Mouse (Mus musculus) neural tube, embryonic 11.5 days (tissue): ENCODE results near the gene Fam207a. TPM values are rescaled to one million over a fixed set of nuclear protein-coding genes. Genes with fewer than 3 reads are reported as not detected.
A peak's percentile ranks its signal among the peaks of the same experiment; 100 is the strongest.

Source experiments
- ATAC-seq: fragments of 200-750 bp; cut with Nextera tagmentation; 2 replicates; pipeline ENCODE4 v1.8.0; 2017; ENCODE audit warnings: moderate number of reproducible peaks, mild to moderate bottlenecking, moderate TSS enrichment, moderate library complexity; ENCODE audit not compliant: insufficient read depth, low FRiP score, low TSS enrichment
- DNase-seq: peaks from one replicate; pipeline ENCODE4 v3.0.0-alpha.2; 2015; ENCODE audit warnings: low spot score
- H3K27ac ChIP-seq: fragments of 300-500 bp; sonication (generic); 2 replicates; pipeline ENCODE4 v1.5.1; 2014; ENCODE audit warnings: low read depth, mild to moderate bottlenecking, low read length
- H3K27me3 ChIP-seq: fragments of 300-500 bp; sonication (generic); 2 replicates; pipeline ENCODE4 v1.6.1; 2014; ENCODE audit warnings: mild to moderate bottlenecking, low read length, mixed read lengths; ENCODE audit not compliant: control insufficient read depth, insufficient read depth
- H3K36me3 ChIP-seq: fragments of 300-500 bp; sonication (generic); 2 replicates; pipeline ENCODE4 v1.6.1; 2014; ENCODE audit warnings: mild to moderate bottlenecking, low read length, moderate library complexity, mixed read lengths; ENCODE audit not compliant: control insufficient read depth, insufficient read depth
- H3K4me1 ChIP-seq: fragments of 300-500 bp; sonication (generic); 2 replicates; pipeline ENCODE4 v1.6.1; 2014; ENCODE audit warnings: low read length, mixed read lengths; ENCODE audit not compliant: control insufficient read depth, insufficient read depth
- H3K4me2 ChIP-seq: fragments of 300-500 bp; sonication (generic); 2 replicates; pipeline ENCODE4 v1.6.1; 2014; ENCODE audit warnings: low read depth, mild to moderate bottlenecking, moderate library complexity
- H3K4me3 ChIP-seq: fragments of 300-500 bp; sonication (generic); 2 replicates; pipeline ENCODE4 v1.5.1; 2014; ENCODE audit warnings: low read depth, low read length
- H3K9ac ChIP-seq: fragments of 300-500 bp; sonication (generic); 2 replicates; pipeline ENCODE4 v1.6.1; 2014; ENCODE audit warnings: mild to moderate bottlenecking, low read length
- H3K9me3 ChIP-seq: fragments of 300-500 bp; sonication (generic); 2 replicates; pipeline ENCODE4 v1.6.1; 2016; ENCODE audit warnings: low read length; ENCODE audit not compliant: control insufficient read depth
- WGBS: fragments of 180-500 bp; shearing (Covaris S2); extraction: QIAGEN DNeasy Blood & Tissue Kit; methylation state at CpG from one replicate; pipeline ENCODE4 v1.1.7; 2014; 5-methylcytosine and 5-hydroxymethylcytosine counted together
- polyA plus RNA-seq: library from polyadenylated mRNA; unstranded; fragments of >200 nt; fragmentation: Nextera tagmentation; extraction: Ambion mirVana; gene quantifications from 2 replicates; pipeline ENCODE4 v1.2.1, GENCODE M21; 2014

Fam207a gene
- polyA plus RNA-seq = 45.7 and 49.0 TPM in 2 replicates

DNA sequence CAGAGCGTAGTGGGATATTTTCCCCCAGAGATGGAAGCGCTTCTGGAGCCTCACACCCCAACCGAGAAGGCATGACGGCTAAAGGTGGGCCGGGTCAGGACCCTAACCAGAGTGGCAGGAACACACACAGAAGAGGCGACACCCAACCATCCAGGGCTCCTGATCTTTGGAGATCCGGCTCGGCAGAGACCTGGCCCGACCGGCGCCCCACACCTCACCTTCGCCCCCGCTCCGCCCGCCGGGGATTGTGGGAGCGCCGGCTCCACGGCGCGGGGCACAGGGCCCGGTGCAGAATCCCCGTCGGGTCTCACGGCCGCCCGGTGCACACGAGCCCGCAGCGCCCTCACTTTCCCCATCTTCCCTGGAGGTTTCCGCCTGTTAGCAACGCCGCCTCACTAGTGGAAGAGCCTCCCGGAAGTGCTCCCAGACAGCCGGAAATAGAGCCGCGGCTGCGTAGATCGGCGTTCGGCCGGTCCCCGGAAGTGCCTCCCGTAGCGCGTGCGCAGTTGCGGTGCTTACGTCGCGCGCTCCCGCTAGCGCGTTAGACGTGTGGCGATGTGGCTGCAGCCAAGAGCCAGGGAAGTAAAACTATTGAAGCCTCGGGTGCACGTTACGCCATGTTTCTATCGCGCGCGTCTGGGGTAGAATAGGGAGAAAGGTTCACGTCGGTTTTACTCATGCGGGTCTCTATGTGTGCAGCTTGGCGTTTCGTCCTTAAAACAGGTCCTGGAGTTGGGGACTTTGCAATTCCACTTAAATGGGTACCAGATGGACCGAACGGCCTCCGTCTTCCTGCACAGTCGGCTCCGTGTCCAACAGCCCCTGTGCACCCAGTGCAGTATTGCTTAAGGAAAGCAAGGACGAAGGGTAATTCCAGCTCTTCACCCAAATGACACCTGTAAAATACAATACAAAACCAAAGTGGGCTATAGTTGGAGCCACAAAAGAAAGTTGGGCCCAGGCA, at the start of gene Fam207a:
Gene Fam207a, minus strand, starts transcription at position 401 of the 964 bp plus-strand sequence.
- WGBS = 1% methylated on average over 75 of the region's 75 CpGs
- Histone ChIP-seq H3K27ac (peak within 1 kb of the TSS; percentile 39; the same call in 1 of the 2 replicates), H3K36me3 (peaks cover 8% of the 10 kb centered on the region), H3K4me1 (peaks cover 14% of the 10 kb centered on the region), H3K4me2 (peak within 1 kb of the TSS; percentile 76), H3K27me3 (no peaks in the 10 kb centered on the region), H3K9ac (peak within 1 kb of the TSS; percentile 88), H3K9me3 (no peaks in the 10 kb centered on the region), H3K4me3 (peak within 1 kb of the TSS; percentile 94)
- ATAC-seq (peak; percentile 85), DNase-seq (peak; percentile 95)

DNA sequence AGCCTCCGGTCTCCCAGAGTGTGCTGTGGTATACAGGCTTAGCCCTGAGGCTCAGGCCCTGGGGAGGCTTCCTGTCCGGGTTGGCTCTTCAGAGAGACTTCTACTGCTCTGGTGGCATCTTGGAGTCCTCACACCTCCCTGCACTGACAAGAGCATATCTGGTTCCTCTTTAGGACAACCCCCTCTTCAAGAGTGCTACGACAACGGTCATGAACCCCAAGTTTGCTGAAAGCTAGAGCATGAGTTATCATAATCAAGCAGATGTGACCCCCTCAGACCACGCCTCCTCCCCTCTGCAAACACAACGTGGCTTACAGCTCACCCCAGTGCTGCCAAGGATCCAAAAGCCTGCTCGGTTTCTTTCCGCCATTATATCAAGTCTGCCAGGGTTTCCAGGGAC, 49.4 kb upstream of the Fam207a start:
- 90% methylated on average over 8 of the region's 8 CpGs for WGBS
- Histone ChIP-seq H3K4me2 (no peak overlapping the region), H3K4me3 (no peak overlapping the region), H3K27ac (no peak overlapping the region), H3K4me1 (no peaks in the 10 kb centered on the region), H3K9me3 (no peaks in the 10 kb centered on the region), H3K9ac (no peak overlapping the region), H3K36me3 (no peaks in the 10 kb centered on the region), H3K27me3 (no peaks in the 10 kb centered on the region)
- ATAC-seq (no peak), DNase-seq (no peak)

DNA sequence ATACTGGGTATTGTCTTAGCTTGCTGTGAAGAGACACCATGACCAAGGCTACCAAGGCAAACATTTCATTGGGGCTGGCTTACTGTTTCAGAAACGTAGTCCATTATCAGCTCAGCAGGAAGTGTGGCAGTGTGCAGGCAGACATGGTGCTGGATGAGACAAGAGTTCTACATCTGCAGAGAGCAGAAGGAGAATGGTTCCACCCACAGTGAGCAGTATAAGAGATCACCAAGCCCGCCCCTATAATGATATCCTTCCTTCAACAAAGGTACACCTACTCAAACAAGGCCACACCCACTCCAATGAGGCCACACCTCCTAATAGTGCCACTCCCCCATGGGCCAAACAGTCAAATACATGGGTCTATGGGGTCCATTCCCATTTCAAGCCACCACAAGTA, 45.9 kb upstream of the Fam207a start:
- 72% methylated on average over 2 of the region's 2 CpGs for WGBS
- no peak overlapping the region for H3K4me2 ChIP-seq
- H3K4me1 ChIP-seq = no peaks in the 10 kb centered on the region
- H3K9me3 ChIP-seq = no peaks in the 10 kb centered on the region
- no peaks in the 10 kb centered on the region for H3K36me3 ChIP-seq
- no peak overlapping the region for H3K4me3 ChIP-seq
- no peaks in the 10 kb centered on the region for H3K27me3 ChIP-seq
- no peak for DNase-seq
- H3K27ac ChIP-seq = no peak overlapping the region
- ATAC-seq = no peak
- no peak overlapping the region for H3K9ac ChIP-seq

DNA sequence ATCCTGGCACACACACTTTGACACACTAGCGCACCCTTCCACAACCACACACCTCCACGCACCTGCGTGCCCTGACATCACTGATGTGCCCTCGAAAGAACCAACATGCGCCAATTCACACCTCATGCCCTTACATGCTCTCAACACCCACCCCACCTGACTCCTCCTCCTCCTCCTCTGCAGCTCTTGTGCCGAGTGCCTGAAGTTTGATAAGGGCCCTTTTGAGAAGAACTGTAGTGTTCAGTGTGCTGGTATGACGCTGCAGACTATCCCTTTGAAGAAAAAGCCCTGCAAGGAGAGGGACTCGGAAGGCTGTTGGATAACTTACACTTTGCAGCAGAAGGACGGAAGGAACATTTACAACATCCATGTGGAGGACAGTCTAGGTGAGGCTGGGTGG, 45.2 kb upstream of the Fam207a start:
- H3K4me1 ChIP-seq = no peaks in the 10 kb centered on the region
- no peak for ATAC-seq
- 90% methylated on average over 9 of the region's 9 CpGs for whole genome bisulfite sequencing
- H3K9ac ChIP-seq = no peak overlapping the region
- H3K27ac ChIP-seq = no peak overlapping the region
- H3K27me3 ChIP-seq = no peaks in the 10 kb centered on the region
- H3K4me2 ChIP-seq = no peak overlapping the region
- no peak for DNase-seq
- no peaks in the 10 kb centered on the region for H3K36me3 ChIP-seq
- no peaks in the 10 kb centered on the region for H3K9me3 ChIP-seq
- H3K4me3 ChIP-seq = no peak overlapping the region

DNA sequence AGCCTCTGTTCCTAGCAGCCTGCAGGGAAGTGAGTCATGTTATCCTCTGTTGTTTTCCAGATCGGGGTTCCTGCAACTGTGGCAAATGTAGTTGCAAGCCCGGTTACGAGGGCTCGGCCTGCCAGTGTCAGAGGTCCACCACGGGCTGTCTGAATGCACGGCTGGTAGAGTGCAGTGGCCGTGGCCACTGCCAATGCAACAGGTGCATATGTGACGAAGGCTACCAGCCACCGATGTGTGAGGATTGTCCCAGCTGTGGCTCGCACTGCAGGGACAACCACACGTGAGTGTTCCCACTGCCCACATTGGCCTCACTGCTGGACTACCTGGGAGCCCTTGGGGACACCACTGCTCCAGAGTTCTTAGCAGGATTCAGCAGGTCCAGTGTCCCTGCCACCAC, 44.5 kb upstream of the Fam207a start:
- 91% methylated on average over 11 of the region's 11 CpGs for WGBS
- Histone ChIP-seq H3K27ac (no peak overlapping the region), H3K4me3 (no peak overlapping the region), H3K4me2 (no peak overlapping the region), H3K9ac (no peak overlapping the region), H3K27me3 (no peaks in the 10 kb centered on the region), H3K36me3 (no peaks in the 10 kb centered on the region), H3K4me1 (no peaks in the 10 kb centered on the region), H3K9me3 (no peaks in the 10 kb centered on the region)
- ATAC-seq (no peak), DNase-seq (no peak)

DNA sequence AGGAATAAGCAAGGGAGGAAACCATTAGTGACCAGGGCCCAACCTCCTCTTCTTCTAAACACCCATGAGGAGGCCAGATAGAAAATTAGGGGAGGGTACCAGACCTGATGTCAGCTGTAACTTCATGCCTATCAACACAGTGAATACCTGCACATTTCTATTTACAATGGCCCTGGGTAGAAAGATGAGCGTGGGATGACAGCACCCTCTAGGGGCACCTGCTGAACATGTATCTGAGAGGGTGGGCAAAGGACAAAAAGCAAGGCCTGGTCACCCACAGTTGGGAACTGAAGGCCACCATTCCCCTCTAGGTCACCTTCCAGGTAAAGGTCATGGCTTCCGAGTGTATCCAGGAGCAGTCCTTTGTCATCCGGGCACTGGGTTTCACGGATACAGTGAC, 42.1 kb upstream of the Fam207a start:
- H3K27me3 ChIP-seq = no peaks in the 10 kb centered on the region
- ATAC-seq (no peak), DNase-seq (no peak)
- WGBS = 93% methylated on average over 4 of the region's 4 CpGs
- H3K9me3 ChIP-seq = no peaks in the 10 kb centered on the region
- no peak overlapping the region for H3K4me2 ChIP-seq
- H3K36me3 ChIP-seq = no peaks in the 10 kb centered on the region
- H3K4me1 ChIP-seq = no peaks in the 10 kb centered on the region
- H3K4me3 ChIP-seq = no peak overlapping the region
- H3K27ac ChIP-seq = no peak overlapping the region
- H3K9ac ChIP-seq = no peak overlapping the region

DNA sequence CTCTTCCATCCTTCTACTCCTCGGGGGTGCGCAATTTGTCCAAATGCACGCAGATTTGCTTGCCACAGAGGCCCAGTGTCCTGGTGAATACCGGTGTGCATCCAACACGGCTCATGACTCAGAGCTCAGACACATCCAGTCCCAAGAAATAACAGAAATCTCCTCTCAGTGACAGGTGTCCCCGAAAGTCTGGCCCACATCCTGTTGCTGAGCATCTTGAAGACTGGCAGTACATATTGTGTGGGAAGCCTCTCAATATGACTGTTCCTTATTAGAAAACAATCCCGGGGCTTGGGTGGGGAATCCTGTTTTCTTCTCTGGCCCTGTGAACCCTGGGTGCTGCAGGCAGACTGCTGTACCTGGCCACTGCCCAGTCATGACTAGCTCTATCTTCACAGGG, 41.0 kb upstream of the Fam207a start:
- no peaks in the 10 kb centered on the region for H3K9me3 ChIP-seq
- no peak overlapping the region for H3K4me2 ChIP-seq
- H3K9ac ChIP-seq = no peak overlapping the region
- ATAC-seq (no peak), DNase-seq (no peak)
- H3K4me3 ChIP-seq = no peak overlapping the region
- no peaks in the 10 kb centered on the region for H3K36me3 ChIP-seq
- 95% methylated on average over 7 of the region's 7 CpGs for WGBS
- H3K27me3 ChIP-seq = no peaks in the 10 kb centered on the region
- no peaks in the 10 kb centered on the region for H3K4me1 ChIP-seq
- no peak overlapping the region for H3K27ac ChIP-seq

DNA sequence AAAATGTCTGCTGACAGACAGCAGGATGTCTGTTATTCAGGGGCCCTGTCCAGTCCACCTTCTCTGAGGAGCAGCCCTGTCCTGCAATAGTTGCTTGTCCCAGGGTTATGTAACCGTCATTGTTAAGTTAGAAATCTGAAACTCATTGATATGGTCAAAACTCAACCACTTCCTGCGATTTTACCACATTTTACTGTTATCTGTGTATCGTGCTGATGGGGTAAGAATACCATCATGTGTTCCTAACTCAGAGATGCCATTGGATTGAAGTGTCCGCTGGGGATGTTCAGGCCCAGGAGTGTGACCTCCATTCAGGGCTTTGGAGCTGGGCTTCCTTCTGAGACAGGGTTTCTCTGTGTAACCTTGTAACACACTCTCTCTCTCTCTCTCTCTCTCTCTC, 39.3 kb upstream of the Fam207a start:
- WGBS = 86% methylated on average over 4 of the region's 4 CpGs

DNA sequence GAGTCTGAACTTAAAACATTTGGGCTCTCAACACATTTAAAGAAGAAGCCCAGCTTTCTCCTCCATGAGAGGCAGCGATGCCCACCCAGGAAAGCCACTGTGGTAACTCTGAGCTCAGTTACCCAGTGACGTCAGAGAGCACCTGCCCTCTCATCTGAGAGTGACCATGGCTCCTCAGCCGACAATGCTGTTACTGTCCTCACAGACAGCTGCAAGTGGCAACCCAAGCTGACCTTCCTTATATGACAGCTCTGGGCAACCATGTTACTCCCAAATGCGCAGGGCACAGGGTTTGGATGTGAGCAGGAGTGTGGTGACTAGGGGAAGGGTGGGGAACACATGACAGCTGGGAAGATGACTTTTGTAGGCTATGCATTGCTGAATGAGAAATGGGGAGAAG, 37.7 kb upstream of the Fam207a start:
- no peak overlapping the region for H3K4me2 ChIP-seq
- H3K4me1 ChIP-seq = no peaks in the 10 kb centered on the region
- H3K36me3 ChIP-seq = no peaks in the 10 kb centered on the region
- H3K27me3 ChIP-seq = no peaks in the 10 kb centered on the region
- H3K9me3 ChIP-seq = no peaks in the 10 kb centered on the region
- no peak overlapping the region for H3K9ac ChIP-seq
- WGBS = 82% methylated on average over 4 of the region's 4 CpGs
- H3K27ac ChIP-seq = no peak overlapping the region
- DNase-seq = no peak
- H3K4me3 ChIP-seq = no peak overlapping the region
- no peak for ATAC-seq

More for the DNA sequence above, 39.3 kb upstream of the Fam207a start:
- H3K36me3 ChIP-seq = no peaks in the 10 kb centered on the region
- no peaks in the 10 kb centered on the region for H3K9me3 ChIP-seq
- H3K4me1 ChIP-seq = no peaks in the 10 kb centered on the region
- ATAC-seq = no peak
- H3K27ac ChIP-seq = no peak overlapping the region
- no peak overlapping the region for H3K4me3 ChIP-seq
- no peak overlapping the region for H3K9ac ChIP-seq
- H3K4me2 ChIP-seq = no peak overlapping the region
- H3K27me3 ChIP-seq = no peaks in the 10 kb centered on the region
- DNase-seq = no peak
